ENCODE assay signal across 11 mouse cellular contexts in the genomic region with DNA sequence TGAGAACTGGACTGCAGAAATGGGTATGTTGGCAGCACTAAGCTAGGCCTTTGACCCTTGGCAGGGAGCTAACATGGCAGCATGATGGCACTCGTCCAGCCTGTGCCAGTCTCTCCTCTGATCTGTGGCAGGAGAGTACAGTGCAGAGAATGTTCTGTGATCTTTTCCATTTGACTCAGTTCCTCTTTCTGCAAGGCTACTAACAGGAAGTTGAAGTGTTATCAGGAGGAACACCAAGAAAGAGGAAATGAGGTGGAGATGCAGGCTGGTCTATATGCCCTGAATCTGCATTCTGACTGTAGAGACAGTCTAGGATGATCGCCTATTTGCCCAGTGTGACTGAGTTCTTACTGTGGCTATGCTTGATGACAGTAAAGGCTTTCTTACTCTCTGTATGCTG. TPM values are rescaled to one million over a fixed set of nuclear protein-coding genes. Genes with fewer than 3 reads are reported as not detected.
DNase-seq lines count a peak whose midpoint lies in the region; ATAC-seq lines count a peak whose summit lies in the region.
"Had no signal": no experiment of that assay in that cellular context is flagged by ENCODE, and none has a peak within 500 bp of the region (broad histone marks: within the 10 kb centered on the region; RNA-seq: fewer than 3 reads in every experiment).

No protein-coding gene starts in this region.

- peak; percentile 95 for DNase-seq in heart, adult 11 months
- DNase-seq in heart, postnatal 4 days, result no peak
- DNase-seq in lung, postnatal 25 days (ENCODE audit: low spot score), result peak; percentile 39
- DNase-seq in lung, postnatal 10 days, result no peak
- DNase-seq: layer of hippocampus, postnatal 36 days had no signal

- no peak overlapping the region for H3K4me2 ChIP-seq in hindbrain, embryonic 13.5 days
- no peak overlapping the region for H3K4me2 ChIP-seq in forebrain, embryonic 12.5 days
- H3K4me2 ChIP-seq: heart, embryonic 15.5 days had no signal

- no peaks in the 10 kb centered on the region for H3K4me1 ChIP-seq in hindbrain, embryonic 13.5 days (replicated peaks)
- no peaks in the 10 kb centered on the region for H3K4me1 ChIP-seq in forebrain, embryonic 12.5 days

- H3K9me3 ChIP-seq in hindbrain, embryonic 13.5 days, result no peaks in the 10 kb centered on the region
- no peaks in the 10 kb centered on the region for H3K9me3 ChIP-seq in forebrain, embryonic 12.5 days
- H3K9me3 ChIP-seq: heart, embryonic 15.5 days had no signal

- H3K27me3 ChIP-seq in hindbrain, embryonic 13.5 days, result no peaks in the 10 kb centered on the region
- H3K27me3 ChIP-seq in forebrain, embryonic 12.5 days, result no peaks in the 10 kb centered on the region
- H3K27me3 ChIP-seq: heart, embryonic 15.5 days had no signal

- H3K27ac ChIP-seq in hindbrain, embryonic 13.5 days, result no peak overlapping the region
- no peak overlapping the region for H3K27ac ChIP-seq in forebrain, embryonic 12.5 days
- H3K27ac ChIP-seq: heart, embryonic 15.5 days; stomach, postnatal 0 days had no signal

- no peaks in the 10 kb centered on the region for H3K36me3 ChIP-seq in hindbrain, embryonic 13.5 days
- H3K36me3 ChIP-seq in forebrain, embryonic 12.5 days (replicated peaks), result no peaks in the 10 kb centered on the region
- H3K36me3 ChIP-seq: heart, embryonic 15.5 days had no signal

- H3K9ac ChIP-seq in hindbrain, embryonic 13.5 days, result no peak overlapping the region
- H3K9ac ChIP-seq in forebrain, embryonic 12.5 days, result no peak overlapping the region
- H3K9ac ChIP-seq: heart, embryonic 15.5 days had no signal

- peak; percentile 98 for ATAC-seq in hematopoietic stem cell, adult 5-6 weeks (replicated peaks in 1 of 2; ENCODE audit: insufficient read depth in 1 of 2, low FRiP score in 2 of 2, low TSS enrichment in 1 of 2, low read depth in 1 of 2, poor library complexity in 2 of 2, severe bottlenecking in 2 of 2)
- ATAC-seq in neutrophil, adult 5-6 weeks (ENCODE audit: extremely low read depth, insufficient number of reproducible peaks, low FRiP score, poor library complexity, severe bottlenecking), result peak; percentile 99
- no peak for ATAC-seq in hindbrain, embryonic 13.5 days (ENCODE audit: low FRiP score)
- no peak for ATAC-seq in forebrain, embryonic 12.5 days (ENCODE audit: low FRiP score)

- no peak overlapping the region for H3K4me3 ChIP-seq in hindbrain, embryonic 13.5 days
- no peak overlapping the region for H3K4me3 ChIP-seq in forebrain, embryonic 12.5 days (replicated peaks)
- H3K4me3 ChIP-seq: heart, embryonic 15.5 days had no signal

- WGBS in hindbrain, embryonic 13.5 days, result 93% methylated on average over 2 of the region's 2 CpGs
- WGBS in forebrain, embryonic 12.5 days, result 89% methylated on average over 2 of the region's 2 CpGs

RNA-seq across cellular contexts. Expression of gene Primpol, which starts 21.4 kb away (rescaled TPM):
- 1 to 10 TPM; 8.3 to 8.8 TPM for total RNA-seq in heart, postnatal 4 days (2021)
- total RNA-seq in hematopoietic stem cell, adult 5-6 weeks (2017), result 33.1 and 45.5 TPM in 2 replicates
- 19.1 and 23.8 TPM in 2 replicates for total RNA-seq in neutrophil, adult 5-6 weeks (2017)
- 6.9 and 9.8 TPM in 2 replicates for polyA plus RNA-seq in hindbrain, embryonic 13.5 days (2015; fragmentation: Nextera tagmentation; extraction: Ambion mirVana)
- polyA plus RNA-seq in forebrain, embryonic 12.5 days (2016; fragmentation: Nextera tagmentation; extraction: Ambion mirVana), result 10.2 and 10.9 TPM in 2 replicates

RNA-seq across cellular contexts. Expression of gene Casp3, which starts 21.5 kb away (rescaled TPM):
- 10 to 100 TPM; 35.6 to 37.9 TPM for total RNA-seq in heart, postnatal 4 days (2021)
- 127 and 165 TPM in 2 replicates for total RNA-seq in hematopoietic stem cell, adult 5-6 weeks (2017)
- 61.6 and 61.9 TPM in 2 replicates for total RNA-seq in neutrophil, adult 5-6 weeks (2017)
- polyA plus RNA-seq in hindbrain, embryonic 13.5 days (2015; fragmentation: Nextera tagmentation; extraction: Ambion mirVana), result 203 and 211 TPM in 2 replicates
- 180 and 188 TPM in 2 replicates for polyA plus RNA-seq in forebrain, embryonic 12.5 days (2016; fragmentation: Nextera tagmentation; extraction: Ambion mirVana)

RNA-seq across cellular contexts. Expression of gene Cenpu, which starts 43.8 kb away (rescaled TPM):
- total RNA-seq in heart, postnatal 4 days (2021), result 10 to 100 TPM; 13.4 to 15.6 TPM
- total RNA-seq in hematopoietic stem cell, adult 5-6 weeks (2017), result 51.7 and 87.7 TPM in 2 replicates
- 5.9 and 10.5 TPM in 2 replicates for total RNA-seq in neutrophil, adult 5-6 weeks (2017)
- polyA plus RNA-seq in hindbrain, embryonic 13.5 days (2015; fragmentation: Nextera tagmentation; extraction: Ambion mirVana), result 7.2 and 9.4 TPM in 2 replicates
- 27.4 and 36.4 TPM in 2 replicates for polyA plus RNA-seq in forebrain, embryonic 12.5 days (2016; fragmentation: Nextera tagmentation; extraction: Ambion mirVana)

Comparison
In these comparisons a context has a peak if more than half of its experiments do, and no peak if none do; other contexts are left out.
1. DNase-seq: peak in heart, adult 11 months (single experiment) and lung, postnatal 25 days (single experiment); none in heart, postnatal 4 days (single experiment) and lung, postnatal 10 days (single experiment).
2. ATAC-seq: peak in hematopoietic stem cell, adult 5-6 weeks (2 of 2) and neutrophil, adult 5-6 weeks (single experiment); none in hindbrain, embryonic 13.5 days (single experiment) and forebrain, embryonic 12.5 days (single experiment).